Mouse (Mus musculus) adrenal gland, postnatal 4 days (tissue): ENCODE measurements around the gene Fam169b. TPM values are rescaled to one million over a fixed set of nuclear protein-coding genes. Genes with fewer than 3 reads are reported as not detected.

Source experiments
- DNase-seq, 2 experiments: peaks; one replicate each; pipeline ENCODE4 v3.0.0; 2021 to 2022; ENCODE audit warnings: low spot score in 2 of 2, mixed read lengths in 2 of 2
- total RNA-seq, 2 experiments: library from RNA; stranded (reverse); gene quantifications; 2 replicates each; pipeline ENCODE4 v1.2.3; 2021

Fam169b gene
- total RNA-seq, 2 experiments from 2014 or later = 0.22 to 1.1 TPM

DNA sequence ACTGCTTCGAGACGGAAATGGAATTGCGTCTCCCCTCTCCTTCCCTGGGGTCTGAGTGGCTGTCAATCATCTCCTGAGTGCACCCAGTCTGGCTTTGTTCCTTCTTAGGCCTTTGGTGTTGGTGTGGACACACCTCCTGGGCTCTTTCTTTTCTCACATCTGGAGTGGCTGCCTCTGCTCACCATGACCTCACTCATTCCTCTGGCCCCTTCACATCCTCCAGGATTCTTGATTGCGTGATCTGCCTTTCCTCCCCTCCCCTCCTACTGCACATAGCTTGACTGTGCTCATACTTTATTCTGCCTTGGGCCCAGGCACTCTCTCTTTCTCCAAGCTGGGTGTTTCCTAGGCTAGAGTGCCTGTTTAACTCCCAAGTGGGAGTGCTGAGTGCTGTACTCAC is 41.4 kb downstream of the Fam169b start:
- no peak for DNase-seq

DNA sequence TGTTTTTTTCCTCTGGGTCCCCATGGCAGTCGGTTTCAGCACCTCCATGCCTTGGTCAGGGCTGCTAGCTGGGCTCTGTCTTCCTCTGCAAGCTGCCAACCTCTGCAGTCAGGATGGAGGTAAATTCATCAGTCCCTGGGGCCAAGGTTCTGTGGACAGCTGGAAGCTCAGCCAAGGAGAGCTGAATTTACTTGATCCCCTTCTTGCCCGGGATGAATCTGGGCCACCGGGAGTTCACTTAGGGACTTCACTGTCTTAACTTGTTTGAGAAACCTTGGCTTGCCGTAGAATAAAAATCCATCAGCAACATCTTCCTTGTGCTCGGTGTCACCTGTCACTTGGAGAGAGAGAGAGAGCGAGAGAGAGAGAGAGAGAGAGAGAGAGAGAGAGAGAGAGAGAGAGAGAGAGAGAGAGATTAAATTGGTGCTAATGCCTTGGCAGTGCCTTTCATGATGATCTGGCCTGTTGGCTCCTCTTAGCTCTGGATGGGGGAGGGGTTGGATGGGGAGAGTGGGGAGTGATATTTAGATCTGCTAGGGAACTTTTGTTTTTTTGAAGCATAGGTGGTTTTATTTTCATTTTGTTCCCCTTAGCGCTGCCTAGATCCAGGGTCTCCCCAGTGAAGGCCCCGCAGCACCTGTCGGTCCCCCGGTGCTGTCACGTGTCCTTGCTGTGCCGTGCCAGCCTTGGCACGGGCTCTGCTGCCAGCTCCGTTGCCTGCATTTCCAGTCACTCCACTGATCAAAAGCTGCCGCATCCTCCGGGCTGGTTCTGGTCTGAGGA is 44.6 kb downstream of the Fam169b start:
- DNase-seq = no peak

DNA sequence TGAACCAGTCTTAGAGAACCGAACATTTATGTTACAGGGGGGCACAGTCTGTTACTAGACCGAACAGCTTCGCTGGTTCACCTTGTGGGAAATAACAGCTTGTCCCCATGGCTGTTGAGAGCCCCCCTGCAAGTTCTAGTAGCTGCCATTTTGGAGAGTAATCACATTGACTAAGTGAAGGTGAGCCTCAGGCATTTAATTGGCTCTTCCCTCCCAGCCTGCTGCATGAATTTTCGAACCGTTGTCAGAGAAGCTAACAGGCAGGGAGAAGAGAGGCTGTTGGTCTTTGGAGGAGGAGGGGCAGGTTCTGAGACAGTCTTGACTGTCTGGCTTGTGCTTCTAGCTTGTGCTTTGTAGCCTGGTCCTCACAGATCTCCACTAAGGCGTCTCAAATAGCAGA is 45.3 kb downstream of the Fam169b start:
- DNase-seq = no peak

DNA sequence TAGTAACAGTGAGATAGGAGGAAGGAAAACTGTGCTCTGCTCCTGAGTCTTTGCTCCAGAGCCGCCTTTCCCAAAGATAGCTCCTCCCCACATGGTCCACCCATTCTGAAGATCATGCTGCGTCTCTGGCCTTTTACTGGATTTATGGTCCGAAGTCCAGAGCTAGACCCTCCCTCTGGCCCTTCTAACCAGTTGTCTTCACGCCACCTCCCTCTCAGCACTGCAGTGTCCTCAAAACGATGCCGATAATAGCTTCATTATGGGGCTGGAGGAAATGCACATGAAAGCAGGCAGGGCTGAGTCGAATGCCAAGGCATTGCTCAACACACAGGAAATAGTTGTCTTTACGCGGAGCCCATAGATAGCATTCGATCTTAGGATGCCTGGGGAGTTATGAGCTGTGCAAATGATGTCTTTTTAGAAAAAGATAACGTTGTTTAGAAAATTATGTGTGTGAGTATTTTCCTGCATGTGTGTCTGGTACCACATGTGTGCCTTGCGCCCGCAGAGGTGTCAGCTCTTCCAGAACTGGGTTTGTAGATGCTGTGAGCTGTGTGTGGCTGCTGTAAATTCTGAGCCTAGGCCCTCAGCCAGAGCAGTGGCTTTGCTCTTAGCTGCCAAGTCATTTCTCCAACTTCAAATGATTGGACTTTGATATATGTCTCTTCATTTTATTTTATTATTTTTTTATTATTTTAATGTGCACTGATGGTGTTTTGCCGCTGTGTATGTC is 46.6 kb downstream of the Fam169b start:
- no peak for DNase-seq

DNA sequence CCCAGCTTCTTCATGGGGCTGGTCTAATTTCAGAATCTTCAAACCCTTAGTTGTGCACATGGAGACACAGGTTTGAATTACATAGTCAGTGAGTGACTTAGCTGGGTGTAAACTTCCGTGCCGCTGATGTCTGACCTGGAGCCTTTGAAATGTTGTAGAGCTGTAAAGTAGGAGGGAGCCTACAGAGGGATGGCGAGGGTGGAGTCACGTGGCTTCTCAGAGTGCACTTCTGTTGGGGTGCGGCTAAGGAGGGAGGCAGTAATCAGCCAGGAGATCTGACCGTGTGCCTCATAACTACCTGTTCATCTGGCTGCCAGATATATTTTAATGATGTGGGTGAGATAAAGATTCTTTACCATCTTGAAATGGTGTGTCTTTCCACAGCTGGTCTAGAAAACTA is 49.4 kb downstream of the Fam169b start:
- DNase-seq = no peak

DNA sequence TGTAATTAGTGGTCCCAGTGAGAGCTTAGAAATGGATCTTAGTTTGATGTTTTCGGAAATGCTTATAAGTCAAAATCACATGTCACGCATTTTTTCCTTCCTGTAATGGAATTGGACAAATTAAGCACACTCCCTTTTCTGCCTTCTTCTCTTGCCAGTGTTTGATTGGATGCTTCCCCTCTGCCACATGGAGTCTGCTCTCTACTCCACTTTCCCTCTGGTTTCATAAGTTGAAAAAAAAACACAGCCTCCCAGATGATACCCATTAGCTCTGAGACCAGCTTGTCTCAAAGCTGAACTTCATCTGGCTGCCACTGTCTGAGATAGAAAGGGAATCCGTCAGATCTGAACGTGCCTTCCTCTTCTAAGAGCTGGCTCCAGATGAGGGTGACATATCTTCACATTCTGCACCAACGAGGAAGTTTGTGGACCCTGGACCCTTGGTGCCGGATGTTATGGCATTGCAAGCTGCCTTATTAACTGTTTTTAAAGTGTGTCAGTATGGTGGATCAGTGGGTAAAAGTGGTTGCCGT is 52.6 kb downstream of the Fam169b start:
- DNase-seq = no peak

DNA sequence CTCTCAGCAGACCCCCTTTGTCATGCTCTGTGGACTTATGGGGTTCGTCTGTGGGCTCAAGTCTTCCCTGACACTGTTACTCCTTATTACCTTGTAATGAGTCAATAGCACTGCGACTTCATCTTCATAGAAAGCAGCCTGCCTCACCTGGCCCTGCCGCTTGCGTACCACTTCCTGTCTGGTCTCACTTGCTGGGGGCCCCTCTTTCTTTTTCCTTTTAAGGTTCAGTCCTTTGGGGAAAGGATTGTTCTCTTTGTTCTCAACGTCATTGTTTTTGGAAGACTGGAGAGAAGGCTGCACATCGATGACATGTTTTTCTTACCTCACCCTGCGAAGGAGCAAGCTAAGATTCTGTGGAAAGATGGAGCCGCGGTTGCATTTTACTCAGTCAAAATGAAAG is 55.4 kb downstream of the Fam169b start:
- no peak for DNase-seq

DNA sequence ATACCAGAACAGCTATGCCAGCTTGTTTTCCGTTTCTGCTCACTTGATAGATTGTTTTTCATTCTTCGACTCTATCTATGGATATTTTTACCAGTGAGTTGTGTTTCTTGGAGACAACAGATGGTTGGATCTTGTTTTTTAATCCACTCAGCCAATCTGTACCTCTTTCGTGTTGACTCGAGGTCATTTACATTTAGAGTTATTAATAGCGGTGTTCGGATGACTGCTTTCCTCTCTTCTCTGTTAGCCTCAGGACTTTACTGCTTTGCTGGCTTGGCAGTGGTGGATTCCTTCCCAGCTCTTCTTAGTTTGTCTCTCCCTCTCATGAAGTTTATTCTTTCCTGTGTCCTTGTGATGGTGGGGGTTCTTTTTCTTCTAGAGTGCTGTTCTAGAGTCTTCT is 59.2 kb downstream of the Fam169b start:
- DNase-seq = no peak

DNA sequence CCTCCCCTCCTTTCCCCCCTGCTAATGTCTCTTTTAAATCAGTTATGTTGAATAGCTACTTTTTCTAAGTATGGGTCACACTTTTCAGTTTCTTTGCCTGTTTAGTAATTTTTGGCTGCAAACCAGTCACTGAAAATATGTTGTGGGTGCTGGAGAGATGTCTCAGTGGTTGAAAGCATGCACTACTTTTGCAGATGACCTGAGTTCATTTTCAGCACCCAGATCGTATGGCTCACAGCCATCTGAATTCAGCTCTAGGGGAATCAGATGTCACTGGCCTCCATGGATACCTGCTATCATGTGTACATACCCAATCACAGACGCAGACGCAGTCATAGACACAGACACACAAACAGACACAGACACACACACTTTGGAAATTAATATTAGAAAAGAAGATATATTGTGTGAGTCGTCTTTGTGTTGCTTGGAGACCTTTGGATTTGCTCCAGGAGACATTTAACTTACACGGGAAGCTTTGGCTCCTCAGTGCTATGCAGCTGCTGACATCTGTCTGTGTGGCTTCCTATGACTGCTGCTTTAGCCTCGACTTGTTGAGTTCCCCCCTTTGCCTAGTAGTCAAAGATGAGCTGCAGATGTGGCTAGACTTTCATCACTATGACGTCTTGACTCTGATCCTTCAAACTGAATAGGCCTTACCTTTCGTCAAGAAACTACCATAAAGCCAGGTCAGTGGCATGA is 63.6 kb downstream of the Fam169b start:
- no peak for DNase-seq

DNA sequence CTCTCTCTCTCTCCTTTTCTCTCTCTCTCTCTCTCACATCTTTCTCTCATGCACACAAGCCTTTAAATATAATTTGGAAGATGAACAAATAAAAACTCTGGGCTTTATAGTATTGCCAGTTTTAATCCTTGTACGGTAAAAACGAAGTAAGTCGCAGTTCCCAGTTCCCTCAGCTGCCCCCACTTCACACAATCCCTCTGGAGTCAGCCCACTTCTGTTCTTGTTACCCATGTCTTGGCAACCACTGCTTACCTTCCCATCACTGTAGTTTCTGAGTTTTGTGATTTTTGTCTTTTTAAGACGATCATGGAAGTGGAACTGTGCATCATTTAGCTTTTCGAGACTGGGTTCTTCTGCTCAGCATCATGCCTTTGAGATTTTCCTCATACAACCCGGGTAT is 65.0 kb downstream of the Fam169b start:
- no peak for DNase-seq

DNA sequence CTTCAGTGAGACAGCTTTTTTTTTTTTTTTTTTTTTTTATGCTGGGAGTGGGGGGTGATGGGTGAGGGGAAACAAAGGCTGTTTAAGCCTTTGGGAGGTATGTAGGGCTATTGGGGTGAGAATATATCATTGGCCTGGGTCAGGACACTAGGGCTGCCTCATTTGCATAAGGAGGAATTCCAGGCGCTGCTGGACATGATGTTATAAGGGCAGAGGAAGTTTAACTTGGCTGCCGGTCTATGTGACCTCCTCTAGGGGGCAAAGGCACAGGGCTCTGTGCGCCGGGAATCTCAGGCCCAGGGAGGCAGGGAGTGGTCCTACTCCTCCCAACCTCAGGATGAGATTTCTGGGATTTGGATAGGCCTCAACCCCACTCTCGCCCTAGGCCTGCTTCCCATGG is 70.9 kb downstream of the Fam169b start:
- no peak for DNase-seq

DNA sequence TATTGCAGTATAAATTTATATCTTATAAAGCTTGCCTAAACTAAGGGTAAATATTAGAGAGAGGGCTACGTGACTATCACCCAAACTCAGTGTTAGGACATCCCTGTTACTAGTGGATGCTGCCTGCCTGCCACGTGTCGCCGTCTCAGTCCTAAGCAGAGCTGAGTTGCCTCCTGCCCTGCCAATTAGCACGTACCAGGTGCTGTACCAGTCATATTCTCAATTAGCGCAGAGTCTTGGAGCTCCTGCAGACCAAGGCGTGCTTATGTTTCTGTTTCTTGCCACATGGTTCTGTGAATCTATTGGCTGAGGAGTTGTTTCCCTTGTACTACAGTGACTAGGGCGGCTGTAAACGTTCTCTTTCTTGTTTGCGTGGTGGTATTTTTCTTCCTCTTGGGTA is 72.3 kb downstream of the Fam169b start:
- DNase-seq = no peak

DNA sequence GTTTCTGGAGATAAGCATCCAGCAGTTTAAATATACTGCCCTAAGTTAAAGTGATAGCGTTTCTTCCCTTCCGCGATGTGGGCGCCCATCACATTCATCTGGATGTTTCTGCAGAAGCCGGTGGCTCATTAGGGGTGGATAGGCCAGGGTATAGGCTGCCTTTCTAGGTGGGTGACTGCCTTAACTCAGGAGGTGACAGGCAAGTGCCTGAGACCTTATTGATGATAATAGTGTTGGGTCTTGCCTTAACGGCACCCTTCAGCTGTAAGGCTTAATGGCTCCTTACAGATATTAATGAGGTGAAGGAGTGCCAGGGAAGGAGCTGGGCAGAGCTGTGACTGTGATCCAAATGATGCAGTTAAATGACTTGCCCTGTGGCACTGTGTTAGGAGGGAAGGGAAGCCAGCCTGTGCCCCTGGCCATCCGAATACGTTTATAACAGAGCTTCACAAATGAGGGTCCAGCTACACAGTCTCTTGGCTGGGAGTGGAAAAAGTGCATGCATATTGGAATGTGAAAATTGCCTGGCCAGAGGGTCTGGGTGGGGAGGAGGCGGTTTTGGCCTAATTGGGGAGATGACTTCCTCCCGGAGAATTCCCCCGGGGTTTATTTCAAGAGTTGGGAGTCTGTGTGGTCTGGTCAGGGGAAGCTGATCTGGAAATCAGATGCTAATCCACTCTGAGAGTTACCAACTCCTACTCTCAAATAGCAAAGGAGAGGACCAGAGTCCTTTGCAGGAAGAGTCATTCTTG is 81.9 kb downstream of the Fam169b start:
- no peak for DNase-seq

DNA sequence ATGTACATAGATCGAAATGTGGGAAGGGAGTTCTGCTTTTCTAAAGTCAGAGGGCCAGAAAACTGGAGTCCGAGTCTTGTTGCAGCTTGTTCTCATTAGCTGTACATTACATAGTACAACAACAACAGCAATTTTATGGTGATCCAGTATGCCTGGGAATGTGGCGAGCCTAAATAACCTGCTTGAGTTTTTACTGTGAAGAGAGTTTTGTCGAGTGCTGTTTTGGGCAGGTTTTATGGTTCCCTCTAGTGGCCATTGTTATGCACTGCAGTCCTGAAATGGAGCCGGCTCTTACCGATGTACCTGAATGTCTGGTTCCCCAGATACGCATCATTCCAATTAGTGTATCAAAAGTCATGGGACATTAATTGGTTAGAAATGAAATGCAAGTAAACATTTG is 83.8 kb downstream of the Fam169b start:
- peak in 1 of 2 experiments; percentile 18 for DNase-seq

DNA sequence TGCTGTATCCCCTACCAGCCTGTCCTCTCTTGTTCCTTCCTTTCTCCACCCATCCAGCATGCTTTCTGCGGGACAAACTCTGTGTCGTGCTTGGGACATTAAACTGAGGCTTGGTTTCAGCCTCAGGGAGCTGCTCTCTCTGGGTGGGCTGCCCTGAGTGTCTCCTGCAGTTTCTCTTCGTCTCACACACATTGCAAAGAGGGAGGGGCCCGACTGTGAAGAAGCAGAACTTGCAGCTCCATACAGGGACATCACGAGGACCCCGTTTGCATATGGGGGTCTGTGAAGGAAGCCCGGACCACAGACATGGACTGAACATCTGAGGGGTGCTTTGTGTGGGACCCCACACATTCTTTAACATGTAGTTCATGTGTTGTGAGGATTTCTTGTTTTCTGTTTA is 89.0 kb downstream of the Fam169b start:
- no peak for DNase-seq

DNA sequence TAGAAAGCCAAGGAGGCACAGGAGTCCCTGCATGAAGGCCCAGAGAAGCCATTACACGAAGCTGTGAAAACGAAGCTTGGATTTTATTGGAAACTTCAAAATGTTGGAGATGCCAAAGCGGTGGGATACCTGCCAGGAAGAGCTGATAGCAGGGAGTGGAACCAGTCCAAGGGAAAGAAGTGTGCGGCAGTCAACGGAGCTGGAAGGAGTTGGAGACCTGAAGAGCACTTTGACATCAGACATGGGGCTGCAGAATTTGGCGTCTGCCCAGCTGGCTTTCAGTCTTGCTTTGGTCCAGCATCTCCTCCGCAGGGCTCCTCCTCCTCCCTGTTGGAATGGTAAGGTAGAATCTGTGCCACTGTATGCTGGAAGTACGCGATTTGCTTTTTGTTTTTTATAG is 92.1 kb downstream of the Fam169b start:
- no peak for DNase-seq

DNA sequence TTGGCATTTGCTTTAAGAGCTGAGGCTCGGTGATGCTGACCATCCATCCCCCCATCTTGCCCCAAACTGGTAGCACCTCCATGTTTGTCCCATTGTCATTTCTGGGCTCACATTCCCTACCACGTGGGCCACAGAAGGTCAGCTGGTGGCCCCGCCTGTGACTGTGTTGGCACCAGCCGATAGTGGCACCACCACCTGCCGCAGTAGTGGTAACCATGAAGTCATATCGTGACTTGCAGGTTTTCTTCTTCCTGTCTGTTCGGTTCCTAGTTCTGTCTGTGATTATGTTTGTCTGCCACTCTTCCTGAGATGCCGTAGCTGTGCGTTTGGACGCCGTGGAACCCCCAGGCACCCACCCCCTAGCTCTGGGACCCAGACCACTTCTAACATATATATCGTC is 95.3 kb downstream of the Fam169b start:
- no peak for DNase-seq

DNA sequence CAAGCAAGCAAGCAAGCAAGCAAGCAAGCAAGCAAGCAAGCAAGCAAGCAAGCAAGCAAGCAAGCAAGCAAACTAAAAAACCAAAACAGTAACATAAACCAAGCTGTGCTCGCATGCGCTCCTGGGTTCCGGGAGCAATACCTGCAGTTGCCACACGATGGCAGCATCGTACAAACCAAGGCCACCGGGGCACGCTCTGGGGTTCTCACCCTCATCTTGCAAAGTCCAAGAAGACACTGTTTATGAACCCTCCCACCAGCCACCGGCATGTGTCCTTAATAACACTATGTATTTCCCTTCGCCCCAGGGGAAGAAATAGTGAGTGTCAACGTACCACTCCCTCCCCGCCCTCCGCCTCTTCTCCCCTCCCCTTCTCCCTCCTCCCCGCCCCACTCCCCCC is 96.1 kb downstream of the Fam169b start:
- peak; percentile 42 to 49 for DNase-seq

DNA sequence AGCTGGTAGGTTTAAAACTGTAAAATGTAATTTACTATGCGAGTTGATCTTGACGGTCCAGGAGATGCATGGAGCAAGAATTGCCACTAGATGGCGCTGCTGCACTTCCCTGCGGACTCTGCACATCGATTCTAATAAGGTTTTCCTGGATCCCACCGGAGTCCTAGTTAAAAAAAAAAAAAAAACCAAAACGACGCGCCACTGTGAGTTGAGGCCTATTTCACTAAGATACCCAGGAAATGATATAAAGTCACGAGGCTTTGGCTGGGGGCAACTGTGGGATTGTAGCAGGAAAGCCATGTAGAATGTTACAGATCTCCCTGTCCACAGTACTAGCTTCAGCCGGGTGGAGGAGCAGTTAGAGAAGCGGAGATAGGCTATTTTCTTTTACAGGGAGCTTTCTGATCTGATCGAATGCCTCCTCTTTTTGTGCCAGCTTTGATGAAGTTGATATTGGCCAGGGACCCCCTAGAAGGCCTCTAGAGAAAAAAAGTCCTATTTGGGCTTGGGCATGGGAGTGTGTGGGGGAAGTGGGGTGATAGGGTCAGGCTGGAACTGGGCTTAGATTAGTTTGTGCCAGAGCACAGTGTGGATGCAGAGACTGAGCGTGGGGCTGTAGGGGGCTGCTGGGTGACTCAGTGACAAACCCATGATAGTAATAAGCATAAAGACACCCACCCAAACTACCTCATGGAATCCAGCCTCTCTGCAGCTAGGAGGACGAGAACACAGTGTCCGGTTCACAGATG is 100.6 kb downstream of the Fam169b start:
- peak; percentile 16 to 24 for DNase-seq

DNA sequence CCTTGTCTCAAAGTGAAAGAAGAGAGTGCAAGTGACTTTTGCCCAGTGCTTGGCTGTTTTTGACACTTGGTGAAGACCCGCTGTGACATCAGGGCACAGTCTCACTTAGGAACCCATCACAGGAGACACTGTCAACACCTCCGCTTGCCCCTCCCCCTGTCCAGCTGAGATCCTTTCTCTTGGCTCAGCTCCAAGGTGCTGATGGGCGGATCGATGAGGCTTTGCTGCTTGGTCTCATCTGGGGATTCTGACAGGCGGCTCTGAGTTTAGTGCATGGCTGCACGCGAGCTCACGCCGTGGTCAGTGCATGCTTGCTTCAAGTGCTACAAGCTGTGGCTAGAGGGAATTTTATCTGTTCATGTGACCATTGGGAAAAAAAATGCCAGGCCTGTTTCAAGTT is 108.5 kb downstream of the Fam169b start:
- DNase-seq = no peak

DNA sequence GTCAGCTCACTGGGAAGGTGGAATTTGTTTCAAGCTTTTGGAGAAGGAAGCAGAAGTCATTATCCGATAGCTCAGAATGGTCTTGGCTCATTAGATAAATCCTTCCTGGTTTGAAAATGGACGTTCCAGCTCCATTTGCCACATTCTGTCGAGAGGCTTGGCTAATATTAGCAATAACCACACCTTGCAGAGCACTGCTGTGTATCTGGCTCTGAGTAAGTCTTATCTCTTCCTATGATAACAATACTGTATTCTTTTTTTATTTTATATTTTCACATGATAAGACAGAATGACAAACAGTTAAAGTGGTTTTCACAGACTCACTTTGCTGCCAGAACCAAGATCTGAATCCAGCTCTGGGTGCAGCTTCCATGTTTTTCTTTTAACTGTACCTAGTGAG is 113.1 kb downstream of the Fam169b start:
- no peak for DNase-seq
